Mouse (Mus musculus) megakaryocyte, embryonic 14.5 days (primary cell): ENCODE measurements around the gene Ptprn2.

Experiments
- FLI1 ChIP-seq: IDR thresholded peaks from 2 replicates; pipeline ENCODE4 v1.6.1; 2012; ENCODE audit warnings: low read length, inconsistent platforms, mixed read lengths
- GATA1 ChIP-seq: IDR thresholded peaks from 3 replicates; pipeline ENCODE4 v1.6.1; 2012; ENCODE audit warnings: mixed read lengths, low read length, inconsistent platforms, borderline replicate concordance

DNA sequence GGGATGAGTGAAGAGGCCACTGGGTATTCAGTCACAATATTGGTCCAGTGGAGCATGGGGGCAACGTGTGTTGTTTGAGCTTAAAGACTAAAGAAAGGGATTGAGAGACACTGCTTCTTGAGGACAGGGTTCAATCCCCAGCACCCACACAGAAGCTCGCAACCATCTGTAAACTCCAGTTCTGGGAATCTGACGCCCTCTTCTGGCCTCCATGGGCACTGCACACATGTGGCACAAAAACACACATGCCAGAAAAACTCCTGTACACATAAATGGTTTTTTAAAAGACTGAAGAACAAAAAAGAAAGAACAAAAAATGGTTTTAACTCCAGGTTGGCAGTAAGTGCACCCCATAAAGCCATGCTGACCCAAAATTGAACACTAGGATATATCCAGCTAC lies 701.6 kb downstream of the Ptprn2 start:
- TF ChIP-seq GATA1 (no peak), FLI1 (no peak)
